Mouse (Mus musculus) E14TG2a.4 (cell line): ENCODE results near the gene Stard13.

Experiments
- H3K27me3 ChIP-seq: 2 replicates; pipeline ENCODE4 v1.6.1; 2014; ENCODE audit warnings: low read length, control low read depth; ENCODE audit not compliant: insufficient read depth
- H3K36me3 ChIP-seq: 2 replicates; pipeline ENCODE4 v1.6.1; 2014; ENCODE audit warnings: low read length, control low read depth; ENCODE audit not compliant: insufficient read depth
- H3K4me1 ChIP-seq: replicated peaks from 2 replicates; pipeline ENCODE4 v1.6.1; 2014; ENCODE audit warnings: low read depth, low read length, control low read depth
- H3K4me3 ChIP-seq: replicated peaks from 2 replicates; pipeline ENCODE4 v1.5.1; 2014; ENCODE audit warnings: mild to moderate bottlenecking, low read length
- H3K9me3 ChIP-seq: 2 replicates; pipeline ENCODE4 v1.6.1; 2014; ENCODE audit warnings: low read length, control low read depth
- CTCF ChIP-seq: conservative IDR thresholded peaks from 2 replicates; pipeline ENCODE4 v1.5.1; 2014; ENCODE audit warnings: low read length
- NANOG ChIP-seq: IDR thresholded peaks from 2 replicates; pipeline ENCODE4 v1.6.1; 2014; ENCODE audit warnings: borderline replicate concordance, low read length, mixed read lengths
- POU5F1 ChIP-seq: IDR thresholded peaks from 2 replicates; pipeline ENCODE4 v1.6.1; 2014; ENCODE audit warnings: low read length, borderline replicate concordance

Gene Stard13

DNA sequence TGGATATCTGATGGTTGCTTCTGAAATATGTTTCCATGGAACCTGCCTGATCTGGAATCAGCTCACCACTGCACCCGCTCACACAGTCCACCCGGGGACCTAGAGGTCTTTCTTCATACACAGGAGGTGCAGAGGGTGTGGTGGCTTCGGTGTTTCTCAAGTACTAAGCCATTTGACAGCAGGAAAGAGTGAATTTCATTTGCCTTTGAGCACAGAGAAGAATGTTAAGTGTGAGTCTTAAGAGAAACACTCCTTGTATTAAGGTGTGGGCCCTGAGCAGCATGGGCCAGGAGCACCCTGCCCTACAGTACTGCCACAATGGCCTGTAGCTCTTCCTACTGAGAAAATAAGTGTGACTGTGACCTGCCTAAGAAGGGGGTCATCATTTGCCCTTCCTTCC lies 65.4 kb downstream of the Stard13 start:
- Histone ChIP-seq H3K4me3 (no peak overlapping the region), H3K9me3 (no peaks in the 10 kb centered on the region), H3K4me1 (peaks cover 5% of the 10 kb centered on the region), H3K36me3 (no peaks in the 10 kb centered on the region), H3K27me3 (no peaks in the 10 kb centered on the region)
- no peak for TF ChIP-seq NANOG

DNA sequence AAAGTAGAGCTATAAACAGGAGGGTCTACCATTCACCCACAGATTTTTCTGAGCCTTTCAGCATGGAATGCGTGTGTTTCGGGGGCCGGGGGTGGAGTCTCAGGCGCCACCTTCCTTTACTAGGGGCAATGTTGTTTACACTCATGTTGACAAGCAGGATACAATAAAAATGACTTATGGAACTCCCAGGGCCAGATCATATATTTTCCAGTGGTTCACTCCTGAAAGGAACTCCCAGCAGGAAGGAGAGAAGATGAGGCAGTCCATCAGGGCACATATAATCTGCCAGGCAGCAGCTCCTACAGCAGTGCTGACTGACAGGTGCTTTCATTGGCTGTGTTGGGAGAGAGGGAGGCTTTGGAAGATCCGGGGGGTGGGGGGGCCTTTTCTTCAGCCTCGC lies 66.0 kb downstream of the Stard13 start:
- TF ChIP-seq POU5F1 (no peak), CTCF (no peak), NANOG (no peak)
- Histone ChIP-seq H3K9me3 (no peaks in the 10 kb centered on the region), H3K36me3 (no peaks in the 10 kb centered on the region), H3K4me3 (no peak overlapping the region), H3K27me3 (no peaks in the 10 kb centered on the region), H3K4me1 (peaks cover 5% of the 10 kb centered on the region)

DNA sequence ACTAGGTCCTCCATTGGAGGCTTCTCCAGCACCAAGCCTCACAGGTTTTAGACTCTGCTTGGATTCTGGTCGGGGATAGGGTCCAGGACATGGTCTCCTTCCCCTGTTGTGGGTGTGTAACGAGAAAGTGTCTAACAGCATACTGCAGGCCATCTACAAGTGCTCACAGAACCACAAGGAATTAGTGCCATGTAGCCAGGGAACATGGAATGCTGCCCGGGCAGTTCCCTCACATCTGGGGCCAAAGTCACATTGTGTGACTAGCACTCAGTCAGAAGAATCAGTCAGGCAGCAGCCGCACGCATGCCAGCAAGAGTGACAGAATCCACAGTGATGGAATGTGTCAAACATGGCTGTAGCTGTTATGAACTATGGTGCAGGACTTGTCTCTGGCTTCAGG lies 67.4 kb downstream of the Stard13 start:
- TF ChIP-seq CTCF: no peak
- no peak for TF ChIP-seq POU5F1
- TF ChIP-seq NANOG: no peak
- H3K27me3 ChIP-seq: no peaks in the 10 kb centered on the region
- H3K4me1 ChIP-seq: peaks cover 5% of the 10 kb centered on the region
- H3K4me3 ChIP-seq: no peak overlapping the region
- H3K9me3 ChIP-seq: no peaks in the 10 kb centered on the region
- no peaks in the 10 kb centered on the region for H3K36me3 ChIP-seq

DNA sequence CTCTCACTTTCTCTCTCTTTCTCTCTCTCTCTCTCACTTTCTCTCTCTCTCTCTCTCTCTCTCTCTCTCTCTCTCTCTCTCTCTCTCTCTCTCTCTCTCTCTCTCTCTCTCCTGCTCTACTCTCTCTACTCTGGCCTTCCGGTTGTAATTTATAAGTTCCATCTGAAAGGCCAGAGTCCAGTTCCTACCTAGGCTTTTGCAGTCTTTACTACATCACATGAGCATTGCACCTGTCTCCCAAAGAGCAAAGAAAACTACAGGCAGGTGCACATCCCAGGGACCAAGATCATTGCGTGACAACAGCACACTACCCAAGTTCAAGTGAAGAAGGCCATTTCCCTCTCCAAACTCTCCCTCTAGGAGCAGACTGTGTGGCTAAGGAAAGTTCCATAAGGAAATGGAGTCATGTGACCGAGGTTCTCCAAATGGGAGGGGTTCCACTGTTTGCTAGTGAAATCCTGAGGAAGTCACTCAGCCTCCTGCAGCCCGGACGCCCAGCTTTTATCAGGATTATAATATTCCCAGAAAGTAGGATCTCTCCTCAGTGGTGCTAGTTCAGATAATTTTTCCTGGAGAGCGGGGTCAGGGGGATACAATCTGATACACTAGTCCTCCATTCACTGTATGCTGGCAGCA lies 68.1 kb downstream of the Stard13 start:
- TF ChIP-seq POU5F1 (no peak), CTCF (no peak), NANOG (no peak)
- no peaks in the 10 kb centered on the region for H3K9me3 ChIP-seq
- H3K4me1 ChIP-seq: peaks cover 5% of the 10 kb centered on the region
- no peak overlapping the region for H3K4me3 ChIP-seq
- H3K27me3 ChIP-seq: no peaks in the 10 kb centered on the region
- H3K36me3 ChIP-seq: no peaks in the 10 kb centered on the region

DNA sequence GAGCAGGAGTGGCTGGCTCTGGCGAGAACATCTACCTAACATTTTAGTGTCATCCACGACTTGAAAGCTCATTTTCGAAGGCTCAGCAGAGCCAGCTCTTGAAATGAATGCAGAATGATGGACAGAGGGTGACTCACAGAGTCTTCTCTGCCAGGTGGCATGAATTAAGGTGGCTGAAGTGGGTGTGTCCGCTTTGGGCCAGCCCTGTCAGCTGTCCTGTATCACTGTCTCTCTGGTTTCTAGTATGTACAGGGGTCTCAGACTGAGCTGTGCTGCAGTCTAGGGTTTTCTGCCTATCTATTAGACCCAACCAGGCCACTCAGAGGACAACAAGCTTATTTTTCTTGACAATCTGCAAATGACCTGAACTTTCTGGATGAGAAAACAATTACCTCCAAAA lies 68.8 kb downstream of the Stard13 start:
- H3K9me3 ChIP-seq: no peaks in the 10 kb centered on the region
- TF ChIP-seq NANOG (no peak), CTCF (no peak), POU5F1 (no peak)
- H3K27me3 ChIP-seq: no peaks in the 10 kb centered on the region
- no peak overlapping the region for H3K4me3 ChIP-seq
- no peaks in the 10 kb centered on the region for H3K36me3 ChIP-seq
- peaks cover 5% of the 10 kb centered on the region for H3K4me1 ChIP-seq

DNA sequence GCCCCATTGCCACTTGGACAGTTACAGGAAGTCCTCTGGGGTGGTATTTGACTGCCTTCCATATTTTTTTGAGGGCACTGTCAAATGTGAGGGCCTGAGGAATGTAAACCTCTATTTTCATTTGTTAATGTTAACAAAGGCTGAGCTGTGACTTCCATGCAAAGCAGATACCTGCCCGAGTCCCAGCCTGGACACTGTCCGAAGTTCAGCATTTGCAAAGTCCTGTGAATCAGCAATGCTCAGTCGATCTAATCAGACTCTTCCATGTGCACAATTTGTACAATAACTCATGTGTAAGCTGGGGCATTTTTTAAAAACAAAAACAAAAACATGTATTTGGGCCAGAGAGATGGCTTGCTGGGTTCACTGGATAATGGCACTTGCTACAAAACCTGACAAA lies 71.0 kb downstream of the Stard13 start:
- no peak overlapping the region for H3K4me3 ChIP-seq
- no peaks in the 10 kb centered on the region for H3K36me3 ChIP-seq
- H3K9me3 ChIP-seq: no peaks in the 10 kb centered on the region
- no peaks in the 10 kb centered on the region for H3K27me3 ChIP-seq
- TF ChIP-seq POU5F1 (no peak), NANOG (no peak), CTCF (no peak)
- peaks cover 5% of the 10 kb centered on the region for H3K4me1 ChIP-seq

DNA sequence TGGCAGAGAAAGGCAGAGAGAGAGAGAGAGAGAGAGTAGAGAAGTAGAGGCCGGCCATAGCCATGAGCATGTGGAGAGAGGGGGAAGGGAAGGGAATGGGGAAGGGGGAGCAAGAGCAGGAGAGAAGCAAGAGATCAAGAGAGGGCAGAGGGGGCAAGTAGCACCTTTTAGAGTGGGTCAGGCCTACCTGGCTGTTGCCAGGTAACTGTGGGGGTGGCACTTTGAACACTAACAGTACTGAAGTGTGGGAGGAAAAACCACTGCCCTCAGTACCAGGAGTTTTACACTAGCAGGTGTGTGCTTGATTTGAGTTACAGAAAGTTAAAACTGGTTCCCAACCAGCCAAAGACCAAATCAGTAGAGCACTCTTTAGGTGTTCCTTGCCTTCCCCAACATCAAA lies 78.4 kb downstream of the Stard13 start:
- TF ChIP-seq POU5F1 (no peak), NANOG (no peak), CTCF (no peak)
- Histone ChIP-seq H3K4me1 (peaks cover 35% of the 10 kb centered on the region), H3K36me3 (no peaks in the 10 kb centered on the region), H3K27me3 (no peaks in the 10 kb centered on the region), H3K9me3 (no peaks in the 10 kb centered on the region; the same call in 1 of the 2 replicates), H3K4me3 (no peak overlapping the region)

DNA sequence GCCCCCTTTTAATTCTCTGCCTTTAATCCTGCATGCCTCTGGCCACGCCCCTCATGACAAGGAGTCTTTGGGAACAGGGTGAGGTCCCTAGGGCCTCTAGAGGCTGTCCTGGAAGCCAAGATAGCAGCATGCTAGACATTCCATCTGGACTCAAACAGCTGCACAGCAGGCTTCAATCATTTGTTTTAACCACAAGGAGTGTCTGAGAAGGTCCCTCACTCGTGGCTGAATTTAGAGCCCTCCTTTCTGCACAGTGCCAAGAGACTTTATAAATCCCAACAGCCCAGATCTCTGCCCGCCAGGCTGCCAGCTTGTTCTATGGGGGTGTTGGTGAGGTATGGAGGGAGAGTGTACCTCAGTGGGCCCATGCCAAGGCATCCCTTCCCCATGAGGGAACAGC lies 78.9 kb downstream of the Stard13 start:
- Histone ChIP-seq H3K4me3 (no peak overlapping the region), H3K9me3 (no peaks in the 10 kb centered on the region; the same call in 1 of the 2 replicates), H3K4me1 (peaks cover 35% of the 10 kb centered on the region), H3K27me3 (no peaks in the 10 kb centered on the region), H3K36me3 (no peaks in the 10 kb centered on the region)
- TF ChIP-seq POU5F1: no peak
- TF ChIP-seq NANOG: no peak

DNA sequence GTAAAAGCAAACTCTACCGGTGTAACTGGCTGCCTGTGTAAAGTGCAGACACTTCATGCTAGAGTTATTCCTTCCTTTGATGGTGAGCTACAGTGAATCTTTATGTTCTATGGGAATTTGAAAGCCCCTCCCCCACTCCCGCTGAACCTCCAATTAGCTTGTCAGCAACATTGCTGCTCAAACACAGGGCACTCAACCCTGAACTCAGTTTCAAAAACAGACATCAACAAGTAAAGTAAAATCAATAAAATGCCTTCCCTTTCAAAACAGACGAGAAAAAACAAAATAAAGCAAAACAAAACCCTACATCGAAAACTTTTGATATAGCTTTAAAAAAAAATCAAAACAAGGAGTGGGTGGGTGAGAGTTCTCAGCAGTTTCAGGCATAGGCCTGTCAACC lies 79.6 kb downstream of the Stard13 start:
- Histone ChIP-seq H3K27me3 (no peaks in the 10 kb centered on the region), H3K36me3 (no peaks in the 10 kb centered on the region)
- no peak for TF ChIP-seq CTCF
- no peak for TF ChIP-seq POU5F1

More for the DNA sequence above, 79.6 kb downstream of the Stard13 start:
- Histone ChIP-seq H3K4me1 (peaks cover 35% of the 10 kb centered on the region), H3K4me3 (no peak overlapping the region), H3K9me3 (no peaks in the 10 kb centered on the region; the same call in 1 of the 2 replicates)
